Mouse (Mus musculus) embryo, embryonic 11.5 days (tissue): ENCODE data around the gene Max.

ENCODE experiments used
- DNase-seq: peaks from one replicate; pipeline ENCODE4 v3.0.0-alpha.2; 2012; ENCODE audit warnings: low read depth, low spot score

The Max gene

GRCm38 (mm10) chr12:76923118-76923517, 38.9 kb downstream of the Max start:
- DNase-seq, result no peak

DNA sequence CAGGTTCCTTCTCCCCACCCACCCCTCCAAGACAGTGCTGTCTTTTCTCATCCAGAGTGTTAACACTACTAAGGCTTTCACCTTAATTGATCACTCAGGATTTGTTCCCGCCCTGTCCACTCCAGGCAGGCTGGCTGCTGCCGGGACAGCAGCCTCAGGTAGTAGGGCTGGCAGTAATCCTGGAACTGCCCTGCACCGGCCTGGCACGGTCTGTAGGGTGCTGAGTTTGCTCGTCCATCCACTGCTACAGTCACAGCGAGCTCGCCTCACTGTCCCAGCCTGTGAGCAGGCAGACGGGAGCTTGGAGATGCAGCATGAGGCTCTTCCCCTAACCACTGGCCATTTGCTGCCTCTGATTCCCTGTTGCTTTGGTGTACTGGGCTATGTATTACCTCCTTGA, 41.0 kb downstream of the Max start:
- no peak for DNase-seq

DNA sequence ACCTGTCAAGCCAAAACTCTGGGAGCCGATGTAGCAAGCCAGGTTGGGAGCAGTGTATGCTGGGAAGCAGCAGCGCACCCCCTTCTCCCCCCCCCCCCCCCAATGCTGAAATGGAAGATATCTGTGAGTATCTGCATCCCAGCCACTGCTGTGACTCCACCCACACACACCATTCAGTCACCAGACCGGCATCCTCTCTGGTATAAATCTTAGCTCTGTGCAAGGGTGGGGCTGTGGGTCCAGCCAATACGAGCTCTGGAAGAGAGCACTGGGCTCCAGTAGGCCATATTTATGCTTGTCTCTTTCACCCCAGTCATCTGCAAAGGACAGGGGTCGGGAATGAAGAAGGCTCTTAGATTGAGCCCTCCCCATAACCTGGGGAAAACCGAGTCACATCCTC, 41.6 kb downstream of the Max start:
- DNase-seq, result no peak

- DNase-seq, result no peak
Observed at GRCm38 (mm10) chr12:76918855-76919254, 43.1 kb downstream of the Max start.

- DNase-seq, result no peak
Observed at GRCm38 (mm10) chr12:76918113-76918512, 43.9 kb downstream of the Max start.

DNA sequence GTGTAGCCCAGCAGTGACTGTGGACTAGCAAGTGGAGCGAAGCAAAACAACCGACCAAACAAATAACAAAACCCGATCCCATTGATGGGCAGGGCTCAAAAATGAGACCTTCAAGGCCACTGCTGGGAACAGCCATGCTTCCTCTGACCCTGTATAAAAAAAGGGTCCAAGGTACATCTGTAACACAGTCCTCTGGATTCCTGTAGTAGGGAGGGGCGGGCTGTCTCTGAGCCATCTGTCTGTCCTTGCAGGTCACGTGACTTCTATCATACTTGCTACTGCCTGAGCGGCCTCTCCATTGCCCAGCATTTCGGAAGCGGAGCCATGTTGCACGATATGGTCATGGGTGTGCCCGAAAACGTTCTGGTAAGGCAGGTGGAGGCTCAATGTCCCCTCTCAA, 45.8 kb downstream of the Max start:
- DNase-seq, result no peak

DNA sequence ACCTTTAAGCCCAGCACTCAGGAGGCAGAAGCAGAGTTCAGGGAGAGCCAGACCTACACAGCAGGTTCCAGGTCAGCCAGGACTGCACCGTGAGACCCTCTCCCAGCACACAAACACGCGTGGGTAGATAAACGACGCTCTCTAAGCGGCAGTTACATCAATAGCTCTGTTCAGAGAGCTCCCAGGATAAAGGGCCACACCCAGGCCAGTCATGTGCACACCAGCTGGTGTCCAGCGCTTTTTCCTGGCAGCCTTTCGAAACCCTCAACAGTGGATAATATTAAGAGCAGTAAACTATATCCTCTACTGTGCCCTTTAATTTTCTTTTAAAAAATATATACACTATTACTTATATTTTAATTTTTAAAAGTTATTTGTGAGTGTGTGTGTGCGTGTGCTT, 49.8 kb downstream of the Max start:
- DNase-seq, result no peak

- DNase-seq, result no peak
Observed at GRCm38 (mm10) chr12:76911171-76911726, 50.8 kb downstream of the Max start.

DNA sequence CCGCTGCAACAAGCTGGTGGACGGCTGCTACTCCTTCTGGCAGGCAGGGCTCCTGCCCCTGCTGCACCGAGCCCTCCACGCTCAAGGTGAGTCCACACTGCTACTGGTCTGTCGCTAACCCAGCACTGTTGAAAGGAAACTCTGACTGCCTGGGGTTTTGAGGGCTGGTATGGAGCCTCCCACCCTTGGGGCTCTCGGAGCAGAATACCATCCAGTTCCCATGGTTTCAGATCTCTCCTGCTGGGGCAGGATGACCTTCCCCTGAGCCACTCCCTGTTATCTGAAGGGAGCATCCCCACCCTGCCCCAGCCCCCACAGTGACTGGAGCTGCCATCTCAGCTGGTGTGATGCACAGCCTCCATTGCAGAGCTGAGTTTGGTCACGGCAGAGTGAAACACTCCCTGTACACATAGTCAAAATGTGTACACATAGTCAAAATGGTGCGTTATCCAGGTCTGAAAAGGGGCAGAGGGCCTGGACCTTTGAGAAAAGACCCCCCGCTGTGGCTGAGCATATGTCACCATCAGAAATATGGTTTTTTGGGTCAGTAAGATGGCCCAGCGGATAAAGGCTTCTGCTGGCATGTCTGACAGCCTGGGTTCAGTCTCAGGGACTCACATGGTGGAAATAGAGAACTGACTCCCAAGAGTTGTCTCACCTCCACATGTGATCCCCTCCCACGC, 51.6 kb downstream of the Max start:
- no peak for DNase-seq

DNA sequence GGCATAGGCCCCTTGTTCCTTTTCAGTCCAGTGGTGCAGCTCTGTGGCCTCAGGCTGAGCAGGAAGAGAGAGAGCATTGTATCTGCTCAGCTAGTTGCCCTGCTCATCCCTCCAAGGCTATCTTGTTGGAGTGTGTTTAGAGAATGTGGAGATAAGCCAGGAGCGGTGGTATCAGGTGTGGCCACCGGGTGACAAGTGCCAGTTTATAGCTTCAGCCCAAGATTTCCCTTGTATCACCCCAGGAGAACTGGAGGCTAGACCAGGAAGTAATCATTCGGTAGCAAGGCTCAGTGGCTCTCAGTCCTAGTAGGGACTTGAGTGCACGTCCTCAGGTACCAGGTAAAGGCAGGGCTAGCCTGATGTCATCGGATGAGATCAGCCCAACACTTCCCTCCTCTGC, 52.8 kb downstream of the Max start:
- DNase-seq, result no peak

- DNase-seq, result no peak
Observed at GRCm38 (mm10) chr12:76906278-76906677, 55.7 kb downstream of the Max start.

- no peak for DNase-seq
Observed at GRCm38 (mm10) chr12:76901508-76902294, 60.3 kb downstream of the Max start.

GRCm38 (mm10) chr12:76899261-76899975, 62.6 kb downstream of the Max start:
- no peak for DNase-seq

DNA sequence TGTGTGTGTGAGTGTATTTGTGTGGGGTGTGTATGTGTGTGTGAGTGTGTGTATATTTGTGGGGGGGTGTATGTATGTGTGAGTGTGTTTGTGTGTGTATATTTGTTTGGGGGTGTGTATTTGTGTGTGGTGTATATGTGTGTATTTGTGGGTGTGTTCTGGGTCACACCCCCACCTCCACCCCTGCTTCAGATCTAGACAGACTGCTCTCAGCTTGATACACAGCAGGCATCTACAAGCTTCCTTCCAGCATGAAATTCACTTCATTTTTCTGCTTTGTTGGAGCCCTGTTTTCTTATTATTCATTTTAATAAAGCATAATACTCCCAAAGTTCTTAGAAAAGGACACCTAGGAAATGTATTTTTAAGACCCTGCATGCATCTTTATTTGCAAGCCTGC, 63.9 kb downstream of the Max start:
- no peak for DNase-seq

DNA sequence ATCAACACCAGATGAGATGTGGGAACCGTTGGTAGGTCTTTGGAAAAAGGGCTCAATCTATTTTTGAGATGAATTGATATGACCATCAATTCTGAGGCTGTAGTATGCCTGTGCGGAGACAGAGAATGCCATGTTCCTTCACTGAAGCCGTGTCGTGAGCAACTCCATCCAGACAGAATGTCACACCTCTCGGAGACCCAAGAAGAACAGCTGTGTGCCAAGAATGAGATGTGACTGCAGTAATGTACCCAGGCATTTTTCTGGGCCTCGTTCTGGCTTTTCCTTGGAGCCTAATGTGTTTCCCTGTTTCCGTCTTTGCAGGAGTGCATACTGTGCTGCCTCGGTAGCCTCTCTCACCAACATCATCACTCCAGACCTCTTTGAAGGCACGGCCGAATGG, 65.0 kb downstream of the Max start:
- no peak for DNase-seq

- no peak for DNase-seq
Observed at GRCm38 (mm10) chr12:76896566-76896965, 65.4 kb downstream of the Max start.

DNA sequence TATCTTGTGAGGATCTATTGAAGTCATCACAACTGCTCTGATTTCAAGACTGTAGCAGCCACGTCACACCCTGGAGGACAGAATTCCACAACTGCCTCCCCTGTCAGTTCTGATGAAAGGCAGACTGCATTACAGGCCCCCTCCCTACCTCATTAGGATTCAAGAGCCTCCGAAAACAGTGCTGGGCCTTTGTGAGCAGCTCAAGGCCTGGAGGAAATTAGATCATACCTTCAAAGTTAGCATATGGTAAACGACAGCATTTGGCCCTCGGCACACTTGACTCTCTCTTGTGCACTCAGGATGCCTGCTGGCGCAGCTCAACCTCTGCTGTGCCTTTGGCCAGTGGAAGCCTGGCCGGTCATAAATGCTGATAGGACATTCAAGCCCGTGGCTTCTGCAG, 66.2 kb downstream of the Max start:
- DNase-seq, result no peak

GRCm38 (mm10) chr12:76894792-76895559, 67.0 kb downstream of the Max start:
- no peak for DNase-seq

DNA sequence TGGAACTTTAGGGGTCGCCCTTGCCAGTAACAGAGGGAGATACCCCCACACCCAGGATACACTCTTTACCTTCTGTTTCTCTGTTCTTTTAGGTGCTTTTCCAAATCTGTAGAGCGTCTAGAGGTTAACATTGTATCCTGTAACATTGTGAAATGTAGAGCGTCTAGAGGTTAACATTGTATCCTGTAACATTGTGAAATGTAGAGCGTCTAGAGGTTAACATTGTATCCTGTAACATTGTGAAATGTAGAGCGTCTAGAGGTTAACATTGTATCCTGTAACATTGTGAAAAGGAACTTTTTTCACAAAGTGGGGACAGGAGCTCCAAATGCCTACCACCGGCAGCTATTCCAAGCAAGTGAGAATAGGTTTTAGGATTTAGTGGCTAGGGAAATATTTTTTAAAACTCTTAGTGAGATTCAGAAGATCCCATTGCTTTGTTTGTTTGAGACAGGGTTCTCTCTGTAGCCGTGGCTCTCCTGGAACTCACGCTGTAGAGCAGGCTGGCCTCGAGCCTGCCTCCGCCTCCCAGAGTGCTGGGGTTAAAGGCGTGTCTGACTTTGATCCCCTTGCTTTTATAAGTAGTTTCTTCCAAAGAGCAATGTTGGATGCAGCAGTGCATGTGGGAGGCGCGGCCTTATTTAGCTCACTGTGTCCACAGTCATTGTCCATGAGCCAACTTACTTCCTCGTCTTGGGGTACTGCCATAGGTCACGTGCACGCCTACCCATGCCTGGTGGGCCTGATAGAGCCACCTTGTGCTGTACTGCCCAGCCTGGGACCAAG, 68.9 kb downstream of the Max start:
- no peak for DNase-seq

DNA sequence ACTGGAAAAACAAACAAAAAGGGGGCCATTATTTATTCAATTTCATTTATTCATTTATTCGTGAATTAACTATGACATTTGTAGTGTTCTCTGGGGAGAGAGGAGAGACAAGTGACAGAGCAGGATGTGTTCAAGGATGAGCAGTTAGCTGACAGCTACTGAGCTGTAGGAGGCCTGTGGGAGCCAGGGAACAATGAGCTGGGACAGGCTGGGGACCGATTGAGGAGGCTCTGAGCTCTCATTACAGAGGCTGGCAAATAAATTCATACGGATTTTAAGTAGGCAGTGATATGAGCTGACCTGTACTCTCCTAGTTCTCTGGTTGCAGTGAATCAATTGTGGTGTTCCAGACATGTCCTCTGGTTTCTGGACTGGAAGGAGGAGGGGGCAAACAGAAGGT, 70.8 kb downstream of the Max start:
- no peak for DNase-seq
